17 mouse cellular contexts compared by ENCODE assay signal in the genomic region with DNA sequence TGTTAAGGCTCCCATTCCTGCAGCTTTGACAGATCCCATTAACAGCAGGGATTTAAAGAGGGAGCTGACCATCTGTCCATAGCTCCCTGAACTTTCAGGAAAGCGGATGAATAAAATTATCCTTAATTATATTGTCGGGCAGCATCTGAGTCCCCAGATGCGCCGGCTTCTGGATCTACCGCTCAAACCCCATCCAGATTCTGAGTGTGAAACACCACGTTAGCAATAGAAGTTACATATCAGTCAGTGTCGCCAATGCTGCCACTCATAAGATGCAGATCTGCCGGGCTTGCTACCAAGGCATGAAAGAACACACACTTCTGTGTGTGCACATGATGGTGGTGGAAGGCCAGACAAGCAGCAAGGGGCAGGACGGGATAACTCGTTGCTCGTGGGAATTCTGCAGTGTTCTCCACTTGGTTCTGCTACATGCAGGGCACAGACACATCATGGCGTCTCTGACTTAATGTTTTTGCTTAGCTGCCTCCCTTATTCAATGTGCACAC. TPM values are rescaled to one million over a fixed set of nuclear protein-coding genes. Genes with fewer than 3 reads are reported as not detected.
DNase-seq lines count a peak whose midpoint lies in the region; ATAC-seq and TF ChIP-seq lines count a peak whose summit lies in the region.
"Had no signal": no experiment of that assay in that cellular context is flagged by ENCODE, and none has a peak within 500 bp of the region (broad histone marks: within the 10 kb centered on the region; RNA-seq: fewer than 3 reads in every experiment).

No protein-coding gene starts in this region.

- H3K9me3 ChIP-seq in forebrain, embryonic 13.5 days (replicated peaks), result no peaks in the 10 kb centered on the region
- H3K9me3 ChIP-seq in forebrain, embryonic 11.5 days (ENCODE audit: control insufficient read depth, low read length), result no peaks in the 10 kb centered on the region
- H3K9me3 ChIP-seq in forebrain, embryonic 14.5 days (replicated peaks; ENCODE audit: control insufficient read depth, low read length), result no peaks in the 10 kb centered on the region
- no peaks in the 10 kb centered on the region for H3K9me3 ChIP-seq in hindbrain, postnatal 0 days (ENCODE audit: low read length)
- H3K9me3 ChIP-seq in liver, embryonic 11.5 days (ENCODE audit: control insufficient read depth, low read length), result no peaks in the 10 kb centered on the region
- H3K9me3 ChIP-seq: heart, embryonic 12.5 days; neural tube, embryonic 12.5 days had no signal

- 62% methylated on average over 12 of the region's 12 CpGs for WGBS in forebrain, embryonic 13.5 days
- 74% methylated on average over 12 of the region's 12 CpGs for WGBS in forebrain, embryonic 11.5 days
- WGBS in forebrain, embryonic 14.5 days, result 48% methylated on average over 12 of the region's 12 CpGs
- WGBS in hindbrain, postnatal 0 days, result 43% methylated on average over 12 of the region's 12 CpGs
- 81% methylated on average over 12 of the region's 12 CpGs for WGBS in liver, embryonic 11.5 days

- H3K9ac ChIP-seq in forebrain, embryonic 13.5 days, result no peak overlapping the region
- no peak overlapping the region for H3K9ac ChIP-seq in forebrain, embryonic 11.5 days (ENCODE audit: low read length)
- H3K9ac ChIP-seq in forebrain, embryonic 14.5 days (ENCODE audit: low read length), result no peak overlapping the region
- no peak overlapping the region for H3K9ac ChIP-seq in hindbrain, postnatal 0 days (replicated peaks; ENCODE audit: low read length)
- H3K9ac ChIP-seq in liver, embryonic 11.5 days (ENCODE audit: low read depth, low read length), result no peak overlapping the region
- H3K9ac ChIP-seq: heart, embryonic 12.5 days; limb, embryonic 13.5 days; neural tube, embryonic 12.5 days had no signal

- no peak overlapping the region for H3K4me3 ChIP-seq in forebrain, embryonic 13.5 days
- H3K4me3 ChIP-seq in forebrain, embryonic 11.5 days (ENCODE audit: low read depth, low read length), result no peak overlapping the region
- no peak overlapping the region for H3K4me3 ChIP-seq in forebrain, embryonic 14.5 days (ENCODE audit: low read depth, low read length)
- no peak overlapping the region for H3K4me3 ChIP-seq in hindbrain, postnatal 0 days (ENCODE audit: low read length)
- no peak overlapping the region for H3K4me3 ChIP-seq in liver, embryonic 11.5 days (ENCODE audit: low read depth, low read length)
- H3K4me3 ChIP-seq: heart, embryonic 12.5 days; limb, embryonic 13.5 days; neural tube, embryonic 12.5 days had no signal

- no peak overlapping the region for H3K4me2 ChIP-seq in forebrain, embryonic 13.5 days
- no peak overlapping the region for H3K4me2 ChIP-seq in forebrain, embryonic 11.5 days (ENCODE audit: low read depth, low read length, severe bottlenecking)
- no peak overlapping the region for H3K4me2 ChIP-seq in forebrain, embryonic 14.5 days (ENCODE audit: low read length)
- H3K4me2 ChIP-seq in hindbrain, postnatal 0 days (ENCODE audit: low read depth, low read length), result no peak overlapping the region
- no peak overlapping the region for H3K4me2 ChIP-seq in liver, embryonic 11.5 days
- H3K4me2 ChIP-seq: heart, embryonic 12.5 days; limb, embryonic 13.5 days; neural tube, embryonic 12.5 days had no signal

- H3K4me1 ChIP-seq in forebrain, embryonic 13.5 days, result peaks cover 36% of the 10 kb centered on the region
- no peaks in the 10 kb centered on the region for H3K4me1 ChIP-seq in forebrain, embryonic 11.5 days (replicated peaks; ENCODE audit: control insufficient read depth, insufficient read depth, low read length)
- peaks cover 27% of the 10 kb centered on the region for H3K4me1 ChIP-seq in forebrain, embryonic 14.5 days (ENCODE audit: control insufficient read depth, insufficient read depth, low read length)
- peaks cover 9% of the 10 kb centered on the region; the same call in 1 of the 2 replicates for H3K4me1 ChIP-seq in hindbrain, postnatal 0 days (ENCODE audit: insufficient read depth, low read length)
- H3K4me1 ChIP-seq in liver, embryonic 11.5 days (replicated peaks; ENCODE audit: control insufficient read depth, insufficient read depth, low read length), result no peaks in the 10 kb centered on the region

- no peaks in the 10 kb centered on the region for H3K27me3 ChIP-seq in forebrain, embryonic 13.5 days
- no peaks in the 10 kb centered on the region for H3K27me3 ChIP-seq in forebrain, embryonic 11.5 days (ENCODE audit: control insufficient read depth, insufficient read depth, low read length)
- no peaks in the 10 kb centered on the region for H3K27me3 ChIP-seq in forebrain, embryonic 14.5 days (replicated peaks; ENCODE audit: control insufficient read depth, insufficient read depth, low read length)
- no peaks in the 10 kb centered on the region for H3K27me3 ChIP-seq in hindbrain, postnatal 0 days (ENCODE audit: insufficient read depth, low read length)
- no peaks in the 10 kb centered on the region for H3K27me3 ChIP-seq in liver, embryonic 11.5 days (replicated peaks; ENCODE audit: control insufficient read depth, insufficient read depth, low read length)
- H3K27me3 ChIP-seq: heart, embryonic 12.5 days; limb, embryonic 13.5 days; neural tube, embryonic 12.5 days had no signal

- no peak for DNase-seq in forebrain, embryonic 11.5 days (ENCODE audit: low spot score)
- DNase-seq in brain, embryonic 14.5 days (ENCODE audit: low read depth), result peak; percentile 84
- peak; percentile 76 for DNase-seq in forebrain, embryonic 14.5 days (ENCODE audit: low spot score)
- peak; percentile 49 for DNase-seq in hindbrain, postnatal 0 days (ENCODE audit: low spot score)
- no peak for DNase-seq in liver, embryonic 11.5 days (ENCODE audit: low spot score)
- no peak for DNase-seq in embryo, embryonic 11 days
- DNase-seq in T-cell, adult 2 months (ENCODE audit: low spot score), result no peak
- DNase-seq: adrenal gland, postnatal 36 days; lung, adult 2 months; thymus, postnatal 36 days had no signal

- H3K36me3 ChIP-seq in forebrain, embryonic 13.5 days (ENCODE audit: poor library complexity, severe bottlenecking), result no peaks in the 10 kb centered on the region
- no peaks in the 10 kb centered on the region for H3K36me3 ChIP-seq in forebrain, embryonic 11.5 days (ENCODE audit: control insufficient read depth, insufficient read depth, low read length)
- no peaks in the 10 kb centered on the region for H3K36me3 ChIP-seq in forebrain, embryonic 14.5 days (ENCODE audit: control insufficient read depth, insufficient read depth, low read length)
- H3K36me3 ChIP-seq in hindbrain, postnatal 0 days (ENCODE audit: insufficient read depth, low read length), result no peaks in the 10 kb centered on the region
- no peaks in the 10 kb centered on the region for H3K36me3 ChIP-seq in liver, embryonic 11.5 days (ENCODE audit: control insufficient read depth, insufficient read depth, low read length)
- H3K36me3 ChIP-seq: heart, embryonic 12.5 days; limb, embryonic 13.5 days; neural tube, embryonic 12.5 days had no signal

- peak overlapping the region; percentile 45 for H3K27ac ChIP-seq in forebrain, embryonic 13.5 days
- H3K27ac ChIP-seq in forebrain, embryonic 11.5 days (ENCODE audit: low read depth, low read length), result no peak overlapping the region
- 0 out of 2 replicates have a peak overlapping the region, but pooled peaks have one; percentile 21 for H3K27ac ChIP-seq in forebrain, embryonic 14.5 days (ENCODE audit: low read depth, low read length)
- H3K27ac ChIP-seq in hindbrain, postnatal 0 days, result peak overlapping the region; percentile 28; the same call in 1 of the 2 replicates
- H3K27ac ChIP-seq in liver, embryonic 11.5 days (ENCODE audit: low read depth, low read length), result no peak overlapping the region
- H3K27ac ChIP-seq: kidney, postnatal 0 days; limb, embryonic 13.5 days; neural tube, embryonic 12.5 days had no signal

- no peak for TF ChIP-seq CTCF in brain, embryonic 14.5 days (IDR thresholded peaks at IDR 0.05; ENCODE audit: borderline replicate concordance, extremely low read depth, insufficient read depth, insufficient read length)
- TF ChIP-seq CTCF in hindbrain, postnatal 0 days (IDR thresholded peaks at IDR 0.05; ENCODE audit: low read depth), result no peak

- TF ChIP-seq POLR2A in brain, embryonic 14.5 days (IDR thresholded peaks at IDR 0.05; ENCODE audit: borderline replicate concordance, extremely low read depth, insufficient read depth, insufficient read length, poor library complexity, severe bottlenecking), result no peak

- ATAC-seq in forebrain, embryonic 13.5 days, result peak; percentile 50; the same call in 1 of the 2 replicates
- no peak for ATAC-seq in forebrain, embryonic 11.5 days (replicated peaks; ENCODE audit: low FRiP score)
- peak; percentile 65 for ATAC-seq in forebrain, embryonic 14.5 days
- 0 out of 2 replicates have a peak, but pooled peaks have one; percentile 25 for ATAC-seq in hindbrain, postnatal 0 days
- no peak for ATAC-seq in liver, embryonic 11.5 days (replicated peaks; ENCODE audit: low FRiP score)

RNA-seq across cellular contexts. Expression of a gene that starts 6.2 kb away (rescaled TPM):
- 0.11 TPM in 1 of 2 replicates, not detected in the other for polyA plus RNA-seq in forebrain, embryonic 13.5 days (2015; fragmentation: Nextera tagmentation; extraction: Ambion mirVana)
- 0.12 TPM in 1 of 2 replicates, not detected in the other for polyA plus RNA-seq in forebrain, embryonic 11.5 days (2014; fragmentation: Nextera tagmentation; extraction: Ambion mirVana)
- polyA plus RNA-seq in brain, embryonic 14.5 days (2012; rRNA removed), result 0.08 TPM in 1 of 2 replicates, not detected in the other
- not detected in 2 replicates for polyA plus RNA-seq in forebrain, embryonic 14.5 days (2014; fragmentation: Nextera tagmentation; extraction: Ambion mirVana)
- not detected in 2 replicates for total RNA-seq in hindbrain, postnatal 0 days (2014; rRNA removed)
- polyA plus RNA-seq in hindbrain, postnatal 0 days (2015; fragmentation: Nextera tagmentation; extraction: Ambion mirVana), result 0.15 and 0.19 TPM in 2 replicates
- polyA plus RNA-seq in liver, embryonic 11.5 days (2014; fragmentation: Nextera tagmentation; extraction: Ambion mirVana), result not detected in 2 replicates
- total RNA-seq: adrenal gland, postnatal 36 days; hematopoietic stem cell, adult 5-6 weeks; megakaryocyte-erythroid progenitor cell, adult 5-6 weeks had no signal
- polyA plus RNA-seq: heart, embryonic 12.5 days; lung, adult 2 months; neural tube, embryonic 12.5 days had no signal

Comparison
In these comparisons a context has a peak if more than half of its experiments do, and no peak if none do; other contexts are left out.
1. ATAC-seq: peak in forebrain, embryonic 13.5 days (single experiment), forebrain, embryonic 14.5 days (single experiment) and hindbrain, postnatal 0 days (single experiment); none in forebrain, embryonic 11.5 days (single experiment) and liver, embryonic 11.5 days (single experiment).
2. H3K27ac ChIP-seq: peak in forebrain, embryonic 13.5 days (single experiment), forebrain, embryonic 14.5 days (single experiment) and hindbrain, postnatal 0 days (single experiment); none in forebrain, embryonic 11.5 days (single experiment) and liver, embryonic 11.5 days (single experiment).
3. DNase-seq: peak in brain, embryonic 14.5 days (single experiment), forebrain, embryonic 14.5 days (single experiment) and hindbrain, postnatal 0 days (single experiment); none in forebrain, embryonic 11.5 days (single experiment), liver, embryonic 11.5 days (single experiment), embryo, embryonic 11 days (single experiment) and T-cell, adult 2 months (single experiment).